Mouse (Mus musculus) kidney, postnatal 25 days (tissue): ENCODE measurements at regions not wholly inside any gene's neighbourhood (a gene's known extent, or its start where the extent isn't known, plus 50 kb on each side); places are given as distances from the start of the nearest gene placed in this dataset.
"Not testable (repeated sequence)": the region's sequence is repeated elsewhere in the genome, so short reads cannot be mapped to it uniquely, and the experiment has no call there.

ENCODE experiments used
- DNase-seq, 2 experiments: peaks; one replicate each; pipeline ENCODE4 v3.0.0; 2021; ENCODE audit warnings: mixed read lengths in 2 of 2

- DNase-seq: peak; percentile 48 to 86
Observed at GRCm38 (mm10) chr10:37861001-37861400, 722.3 kb upstream of the Marcks start.

GRCm38 (mm10) chr10:37849291-37849846 is 710.6 kb upstream of the Marcks start:
- DNase-seq: no peak

- no peak for DNase-seq
Observed at GRCm38 (mm10) chr10:37842820-37843219, 704.1 kb upstream of the Marcks start.

- DNase-seq: peak; percentile 11 to 35
Observed at GRCm38 (mm10) chr10:37841842-37842241, 703.1 kb upstream of the Marcks start.

- DNase-seq: peak; percentile 34 to 51
Observed at GRCm38 (mm10) chr10:37837721-37838120, 699.0 kb upstream of the Marcks start.

GRCm38 (mm10) chr10:37813026-37813425 is 674.3 kb upstream of the Marcks start:
- no peak for DNase-seq

- DNase-seq: peak; percentile 37 to 38
Observed at GRCm38 (mm10) chr10:37812405-37812851, 673.7 kb upstream of the Marcks start.

GRCm38 (mm10) chr10:37811789-37812188 is 673.1 kb upstream of the Marcks start:
- DNase-seq: no peak

- no peak for DNase-seq
Observed at GRCm38 (mm10) chr10:37803225-37803805, 664.6 kb upstream of the Marcks start.

GRCm38 (mm10) chr10:37799397-37799796 is 660.7 kb upstream of the Marcks start:
- DNase-seq: no peak

GRCm38 (mm10) chr10:37798285-37798684 is 659.6 kb upstream of the Marcks start:
- no peak for DNase-seq

- DNase-seq: no peak
Observed at GRCm38 (mm10) chr10:37797701-37798100, 659.0 kb upstream of the Marcks start.

GRCm38 (mm10) chr10:37792878-37793277 is 654.2 kb upstream of the Marcks start:
- DNase-seq: no peak

- no peak for DNase-seq
Observed at GRCm38 (mm10) chr10:37788049-37788448, 649.3 kb upstream of the Marcks start.

GRCm38 (mm10) chr10:37779383-37780302 is 640.9 kb upstream of the Marcks start:
- DNase-seq: no peak

GRCm38 (mm10) chr10:37760542-37761367 is 622.0 kb upstream of the Marcks start:
- DNase-seq: no peak

- no peak for DNase-seq
Observed at GRCm38 (mm10) chr10:37741581-37741980, 602.9 kb upstream of the Marcks start.

GRCm38 (mm10) chr10:37739024-37739423 is 600.3 kb upstream of the Marcks start:
- peak; percentile 49 to 60 for DNase-seq

- no peak for DNase-seq
Observed at GRCm38 (mm10) chr10:37725609-37726008, 586.9 kb upstream of the Marcks start.

GRCm38 (mm10) chr10:37724994-37725393 is 586.3 kb upstream of the Marcks start:
- not testable (repeated sequence) for DNase-seq

- DNase-seq: no peak
Observed at GRCm38 (mm10) chr10:37720748-37721147, 582.0 kb upstream of the Marcks start.

GRCm38 (mm10) chr10:37716946-37717345 is 578.2 kb upstream of the Marcks start:
- no peak for DNase-seq

- no peak for DNase-seq
Observed at GRCm38 (mm10) chr10:37711459-37711858, 572.7 kb upstream of the Marcks start.
